In the genomic region with DNA sequence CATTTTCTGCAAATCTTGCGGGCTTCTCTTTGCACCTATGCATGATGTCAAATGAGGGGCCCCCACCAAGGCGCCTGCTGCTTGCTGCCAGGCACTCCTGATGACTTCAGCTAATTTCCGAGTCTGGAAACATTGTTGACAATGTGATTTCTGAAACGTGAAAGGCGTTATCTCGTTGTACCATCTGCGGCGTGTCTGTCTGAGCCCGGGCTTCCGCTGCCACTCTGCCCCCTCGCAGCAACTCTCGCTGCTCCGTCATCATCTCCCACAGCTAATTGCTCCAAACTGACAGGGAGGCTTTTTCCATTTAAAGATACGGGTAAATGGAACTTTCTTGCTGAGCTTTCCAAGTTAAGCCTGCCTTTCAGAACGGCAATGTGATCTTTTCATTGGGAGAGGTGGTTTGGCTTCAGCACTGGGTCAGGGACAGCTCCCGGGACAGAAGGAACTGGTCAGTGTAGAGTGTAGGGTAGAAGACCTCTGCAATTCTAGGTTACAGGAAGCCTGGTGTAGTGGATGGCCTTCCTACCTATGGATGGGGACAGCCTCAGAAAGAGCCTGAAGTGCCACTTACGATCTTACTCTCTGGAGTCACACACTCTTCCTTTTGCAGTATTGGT, we compare ENCODE assay signal across 8 mouse cellular contexts.
A peak's percentile ranks its signal among the peaks of the same experiment; 100 is the strongest.
DNase-seq lines count a peak whose midpoint lies in the region; ATAC-seq and TF ChIP-seq lines count a peak whose summit lies in the region.
"Had no signal": no experiment of that assay in that cellular context is flagged by ENCODE, and none has a peak within 500 bp of the region (broad histone marks: within the 10 kb centered on the region; RNA-seq: fewer than 3 reads in every experiment).

No protein-coding gene starts in this region.

- H3K9ac ChIP-seq in limb, embryonic 14.5 days (ENCODE audit: low read depth, low read length, severe bottlenecking): no peak overlapping the region
- H3K9ac ChIP-seq: hindbrain, embryonic 15.5 days had no signal

- H3K36me3 ChIP-seq in limb, embryonic 14.5 days (ENCODE audit: control insufficient read depth, insufficient read depth, low read length): no peaks in the 10 kb centered on the region
- H3K36me3 ChIP-seq: hindbrain, embryonic 15.5 days had no signal

- no peak overlapping the region for H3K4me3 ChIP-seq in limb, embryonic 14.5 days (replicated peaks; ENCODE audit: low read length)
- H3K4me3 ChIP-seq: hindbrain, embryonic 15.5 days had no signal

- H3K4me2 ChIP-seq in limb, embryonic 14.5 days (replicated peaks; ENCODE audit: low read depth, low read length, severe bottlenecking): no peak overlapping the region
- H3K4me2 ChIP-seq: hindbrain, embryonic 15.5 days had no signal

- H3K27ac ChIP-seq in limb, embryonic 14.5 days (replicated peaks; ENCODE audit: low read depth, low read length): no peak overlapping the region
- H3K27ac ChIP-seq: hindbrain, embryonic 15.5 days had no signal

- H3K9me3 ChIP-seq in limb, embryonic 14.5 days (ENCODE audit: control insufficient read depth, low read length): no peaks in the 10 kb centered on the region
- H3K9me3 ChIP-seq: hindbrain, embryonic 15.5 days had no signal

- no peak for ATAC-seq in limb, embryonic 14.5 days (ENCODE audit: low FRiP score, low read depth)
- ATAC-seq in granulocyte monocyte progenitor cell, adult 5-6 weeks (replicated peaks; ENCODE audit: poor library complexity, severe bottlenecking): no peak

- H3K4me1 ChIP-seq in limb, embryonic 14.5 days (ENCODE audit: control insufficient read depth, insufficient read depth, low read length): no peaks in the 10 kb centered on the region
- H3K4me1 ChIP-seq: hindbrain, embryonic 15.5 days had no signal

- no peak for TF ChIP-seq POLR2A in limb, embryonic 14.5 days (IDR thresholded peaks at IDR 0.05; ENCODE audit: borderline replicate concordance, extremely low read depth, insufficient read depth, insufficient read length)

- peak; percentile 76 for DNase-seq in kidney, postnatal 10 days
- no peak for DNase-seq in kidney, adult 8-10 months
- peak; percentile 36 for DNase-seq in NIH3T3 (ENCODE audit: low read depth)
- DNase-seq in embryo, embryonic 10 days (ENCODE audit: low spot score): peak; percentile 64
- peak; percentile 14 for DNase-seq in limb, embryonic 14.5 days (ENCODE audit: low spot score)
- no peak for DNase-seq in cerebellum, postnatal 4 days (ENCODE audit: low spot score in 2 of 2)

- 75% methylated on average over 17 of the region's 17 CpGs for WGBS in limb, embryonic 14.5 days

- no peaks in the 10 kb centered on the region for H3K27me3 ChIP-seq in limb, embryonic 14.5 days (ENCODE audit: control insufficient read depth, insufficient read depth, low read length)

Comparison
In these comparisons a context has a peak if more than half of its experiments do, and no peak if none do; other contexts are left out.
1. DNase-seq: peak in kidney, postnatal 10 days (single experiment), NIH3T3 (single experiment), embryo, embryonic 10 days (single experiment) and limb, embryonic 14.5 days (single experiment); none in kidney, adult 8-10 months (0 of 2) and cerebellum, postnatal 4 days (0 of 2).